Mouse (Mus musculus) layer of hippocampus, adult 9-11 months (tissue): ENCODE data around the gene Hnrnpf.
A peak's percentile ranks its signal among the peaks of the same experiment; 100 is the strongest.

Experiments used
- DNase-seq: peaks from one replicate; pipeline ENCODE4 v3.0.0; 2022

Hnrnpf gene

GRCm38 (mm10) chr6:117892386-117892785, 7.7 kb upstream of the Hnrnpf start:
- no peak for DNase-seq

- DNase-seq, result no peak
Measured at GRCm38 (mm10) chr6:117893435-117893834, 6.7 kb upstream of the Hnrnpf start.

- no peak for DNase-seq
Measured at GRCm38 (mm10) chr6:117897800-117898199, 2.3 kb upstream of the Hnrnpf start.

- DNase-seq, result no peak
Measured at GRCm38 (mm10) chr6:117901510-117902402, 1.6 kb downstream of the Hnrnpf start.

- no peak for DNase-seq
Measured at GRCm38 (mm10) chr6:117902556-117902955, 2.4 kb downstream of the Hnrnpf start.

GRCm38 (mm10) chr6:117903836-117904235, 3.7 kb downstream of the Hnrnpf start:
- DNase-seq, result no peak

GRCm38 (mm10) chr6:117905260-117905930, 5.3 kb downstream of the Hnrnpf start:
- no peak for DNase-seq

GRCm38 (mm10) chr6:117906015-117906531, 5.9 kb downstream of the Hnrnpf start:
- DNase-seq, result no peak

GRCm38 (mm10) chr6:117906590-117907271, 6.6 kb downstream of the Hnrnpf start:
- DNase-seq, result peak; percentile 98

- DNase-seq, result peak; percentile 81
Measured at GRCm38 (mm10) chr6:117907301-117907978, 7.3 kb downstream of the Hnrnpf start.

GRCm38 (mm10) chr6:117907979-117908355, 7.8 kb downstream of the Hnrnpf start:
- DNase-seq, result no peak

- no peak for DNase-seq
Measured at GRCm38 (mm10) chr6:117908424-117908900, 8.3 kb downstream of the Hnrnpf start.

GRCm38 (mm10) chr6:117910120-117910661, 10.1 kb downstream of the Hnrnpf start:
- no peak for DNase-seq

- DNase-seq, result no peak
Measured at GRCm38 (mm10) chr6:117914541-117914940, 14.4 kb downstream of the Hnrnpf start.

- no peak for DNase-seq
Measured at GRCm38 (mm10) chr6:117916205-117916736, 16.1 kb downstream of the Hnrnpf start.

- peak; percentile 63 for DNase-seq
Measured at GRCm38 (mm10) chr6:117916737-117917426, 16.8 kb downstream of the Hnrnpf start.

- peak; percentile 38 for DNase-seq
Measured at GRCm38 (mm10) chr6:117917576-117917975, 17.5 kb downstream of the Hnrnpf start.

- no peak for DNase-seq
Measured at GRCm38 (mm10) chr6:117918043-117918442, 17.9 kb downstream of the Hnrnpf start.

GRCm38 (mm10) chr6:117920659-117921640, 20.8 kb downstream of the Hnrnpf start:
- DNase-seq, result no peak

GRCm38 (mm10) chr6:117922041-117922440, 21.9 kb downstream of the Hnrnpf start:
- DNase-seq, result no peak
